Mouse (Mus musculus) testis, adult 2 months (tissue): ENCODE data around the gene Casp1.

ENCODE experiments used
- CTCF ChIP-seq: fragments of 200-500 bp; IDR thresholded peaks from 2 replicates; pipeline ENCODE4 v1.5.1; 2012; ENCODE audit warnings: low read depth, mild to moderate bottlenecking, inconsistent platforms, low read length, moderate library complexity; ENCODE audit not compliant: control insufficient read depth, insufficient read depth, insufficient replicate concordance
- POLR2A ChIP-seq: fragments of 200-500 bp; IDR thresholded peaks from 2 replicates; pipeline ENCODE4 v1.6.1; 2012; ENCODE audit warnings: low read depth, mild to moderate bottlenecking, inconsistent platforms, low read length, moderate library complexity; ENCODE audit not compliant: control insufficient read depth

DNA sequence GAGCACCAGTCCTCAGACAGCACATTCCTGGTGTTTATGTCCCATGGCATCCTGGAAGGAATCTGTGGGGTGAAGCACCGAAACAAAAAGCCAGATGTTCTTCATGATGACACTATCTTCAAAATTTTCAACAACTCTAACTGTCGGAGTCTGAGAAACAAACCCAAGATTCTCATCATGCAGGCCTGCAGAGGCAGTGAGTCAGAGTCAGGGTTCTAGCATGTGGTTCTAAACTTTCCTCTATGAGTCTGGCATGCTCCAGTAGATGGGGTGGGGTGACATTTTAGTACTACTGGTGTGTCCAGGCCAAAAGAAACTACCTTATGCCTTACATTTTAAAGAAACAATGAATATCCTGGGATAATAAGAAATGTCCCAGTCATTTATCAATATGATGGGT, 55.4 kb downstream of the Casp1 start:
- TF ChIP-seq CTCF (no peak), POLR2A (no peak)
